Mouse (Mus musculus) hindbrain, embryonic 11.5 days (tissue): ENCODE data around the gene Astn1. TPM values are rescaled to one million over a fixed set of nuclear protein-coding genes. Genes with fewer than 3 reads are reported as not detected.

Experiments used
- ATAC-seq: fragments of 200-750 bp; cut with Nextera tagmentation; 2 replicates; pipeline ENCODE4 v1.8.0; 2017; ENCODE audit warnings: mild to moderate bottlenecking, moderate TSS enrichment, moderate library complexity; ENCODE audit not compliant: low FRiP score
- DNase-seq: peaks from one replicate; pipeline ENCODE4 v3.0.0-alpha.2; 2015; ENCODE audit warnings: low spot score
- H3K27ac ChIP-seq: fragments of 300-500 bp; sonication (generic); 2 replicates; pipeline ENCODE4 v1.5.1; 2014; ENCODE audit warnings: mild to moderate bottlenecking, low read depth, low read length
- H3K27me3 ChIP-seq: fragments of 300-500 bp; sonication (generic); 2 replicates; pipeline ENCODE4 v1.6.1; 2014; ENCODE audit warnings: mild to moderate bottlenecking, low read length, moderate library complexity, mixed read lengths; ENCODE audit not compliant: control insufficient read depth, insufficient read depth
- H3K36me3 ChIP-seq: fragments of 300-500 bp; sonication (generic); 2 replicates; pipeline ENCODE4 v1.6.1; 2014; ENCODE audit warnings: mild to moderate bottlenecking, low read length, moderate library complexity, mixed read lengths; ENCODE audit not compliant: control insufficient read depth, insufficient read depth
- H3K4me1 ChIP-seq: fragments of 300-500 bp; sonication (generic); replicated peaks from 2 replicates; pipeline ENCODE4 v1.6.1; 2014; ENCODE audit warnings: low read length, mixed read lengths; ENCODE audit not compliant: control insufficient read depth, insufficient read depth
- H3K4me2 ChIP-seq: fragments of 300-500 bp; sonication (generic); replicated peaks from 2 replicates; pipeline ENCODE4 v1.6.1; 2014; ENCODE audit warnings: mild to moderate bottlenecking, low read depth, low read length
- H3K4me3 ChIP-seq: fragments of 300-500 bp; sonication (generic); 2 replicates; pipeline ENCODE4 v1.5.1; 2014; ENCODE audit warnings: low read depth, low read length
- H3K9ac ChIP-seq: fragments of 300-500 bp; sonication (generic); 2 replicates; pipeline ENCODE4 v1.6.1; 2014; ENCODE audit warnings: low read depth, low read length
- H3K9me3 ChIP-seq: fragments of 300-500 bp; sonication (generic); 2 replicates; pipeline ENCODE4 v1.6.1; 2016; ENCODE audit warnings: low read length; ENCODE audit not compliant: control insufficient read depth
- WGBS: fragments of 180-500 bp; shearing (Covaris S2); extraction: QIAGEN DNeasy Blood & Tissue Kit; methylation state at CpG from one replicate; pipeline ENCODE4 v1.1.7; 2014; 5-methylcytosine and 5-hydroxymethylcytosine counted together
- polyA plus RNA-seq: library from polyadenylated mRNA; unstranded; fragments of >200 nt; fragmentation: Nextera tagmentation; extraction: Ambion mirVana; gene quantifications from 2 replicates; pipeline ENCODE4 v1.2.1, GENCODE M21; 2014

The Astn1 gene
- polyA plus RNA-seq, 1 experiment from 2014 or later: 20.6 TPM

DNA sequence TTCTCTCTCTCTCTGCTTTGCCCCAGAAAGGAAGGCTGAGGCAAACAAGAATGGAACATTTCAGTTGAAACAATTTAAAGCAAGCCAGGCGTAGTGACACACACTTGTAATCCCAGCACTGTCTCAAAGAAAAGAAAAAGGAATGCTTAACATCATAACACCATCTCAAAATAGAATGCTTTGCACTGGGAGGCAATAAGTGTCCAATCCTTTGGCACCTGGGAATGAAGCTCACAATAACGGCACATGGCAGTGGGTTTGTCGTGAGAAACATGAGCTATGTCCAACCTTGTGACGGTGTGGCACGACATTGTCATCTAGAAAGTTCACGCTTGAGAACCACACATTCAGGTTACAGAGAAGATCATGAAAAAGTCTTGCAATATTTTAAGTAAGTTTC is 191.3 kb downstream of the Astn1 start:
- no peak for DNase-seq
- no peaks in the 10 kb centered on the region for H3K27me3 ChIP-seq
- H3K36me3 ChIP-seq: no peaks in the 10 kb centered on the region
- ATAC-seq: no peak
- 78% methylated on average over 6 of the region's 6 CpGs for WGBS
- H3K4me1 ChIP-seq: peaks cover 13% of the 10 kb centered on the region
- peak overlapping the region; percentile 19; the same call in 1 of the 2 replicates for H3K4me2 ChIP-seq
- no peak overlapping the region for H3K9ac ChIP-seq
- H3K9me3 ChIP-seq: no peaks in the 10 kb centered on the region
- no peak overlapping the region for H3K27ac ChIP-seq
- no peak overlapping the region for H3K4me3 ChIP-seq

DNA sequence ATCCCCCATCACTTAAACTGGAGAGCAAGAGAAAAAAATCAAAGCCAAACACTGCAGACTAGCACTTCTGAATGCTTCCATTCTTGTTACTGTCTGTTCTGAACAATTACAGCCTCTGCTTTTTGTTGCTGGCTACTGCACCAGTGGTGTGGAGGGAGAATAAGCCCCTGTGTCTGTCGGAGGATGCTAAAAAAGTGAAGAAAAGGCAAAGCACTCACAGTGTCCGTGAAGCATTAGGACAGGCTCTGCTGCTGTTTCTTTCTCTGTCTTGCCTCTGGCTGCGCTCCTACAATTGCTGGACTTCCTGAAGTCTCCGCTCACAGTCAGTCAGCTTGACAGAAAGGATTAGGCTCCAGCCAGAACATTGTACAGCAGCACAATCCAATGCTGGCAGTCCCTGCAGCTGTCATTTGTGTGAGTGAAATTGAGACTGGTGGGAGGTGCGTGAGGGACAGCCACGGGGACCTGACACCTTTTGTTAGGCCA is 192.0 kb downstream of the Astn1 start:
- Histone ChIP-seq H3K9me3 (no peaks in the 10 kb centered on the region), H3K9ac (0 out of 2 replicates have a peak overlapping the region, but pooled peaks have one; percentile 11), H3K4me1 (peaks cover 13% of the 10 kb centered on the region), H3K27ac (peak overlapping the region; percentile 37; the same call in 1 of the 2 replicates), H3K4me2 (peak overlapping the region; percentile 19; the same call in 1 of the 2 replicates), H3K27me3 (no peaks in the 10 kb centered on the region), H3K4me3 (no peak overlapping the region), H3K36me3 (no peaks in the 10 kb centered on the region)
- WGBS: 7% methylated on average over 6 of the region's 6 CpGs
- ATAC-seq: peak; percentile 67
- DNase-seq: peak; percentile 40

DNA sequence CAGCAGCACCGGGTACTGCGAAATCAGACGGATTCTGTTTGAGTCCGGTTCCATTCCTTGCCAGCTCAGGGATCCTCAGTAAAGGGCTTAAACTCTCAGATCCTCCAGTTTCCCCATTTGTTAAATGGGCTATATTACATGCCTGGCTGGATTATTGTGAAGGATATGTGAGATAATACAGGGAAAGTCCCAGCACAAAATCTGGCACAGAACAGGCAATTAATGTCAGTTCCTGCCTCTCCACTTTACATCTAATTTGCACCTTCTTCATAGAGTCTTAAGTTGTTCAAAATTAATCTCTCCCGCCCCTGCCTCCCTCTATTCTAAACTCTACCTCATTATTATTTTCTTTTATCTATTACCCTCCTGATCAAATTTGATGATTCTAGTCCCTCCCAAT is 211.1 kb downstream of the Astn1 start:
- Histone ChIP-seq H3K27me3 (no peaks in the 10 kb centered on the region), H3K27ac (no peak overlapping the region), H3K4me1 (no peaks in the 10 kb centered on the region), H3K9ac (no peak overlapping the region), H3K9me3 (no peaks in the 10 kb centered on the region), H3K4me3 (no peak overlapping the region), H3K4me2 (no peak overlapping the region), H3K36me3 (no peaks in the 10 kb centered on the region)
- WGBS: 94% methylated on average over 5 of the region's 5 CpGs
- DNase-seq (no peak), ATAC-seq (no peak)

DNA sequence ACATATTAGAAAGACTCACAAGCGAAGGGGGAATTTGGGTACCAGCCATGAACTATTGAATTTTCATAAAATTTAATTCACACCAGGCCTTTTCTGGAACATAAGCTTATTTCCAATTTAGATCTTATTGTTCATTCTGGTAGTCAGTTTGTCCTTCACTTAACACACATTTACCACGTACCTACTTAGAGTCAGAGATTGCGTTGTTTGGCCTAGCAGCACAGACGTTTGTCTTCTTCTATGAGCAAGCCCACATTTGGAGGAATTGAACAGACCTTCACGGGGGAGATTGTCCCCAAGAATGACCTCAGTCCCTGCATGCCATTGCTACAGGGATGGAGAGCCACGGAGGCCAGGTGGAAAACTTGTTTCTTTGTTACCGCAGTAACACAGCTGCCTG is 211.5 kb downstream of the Astn1 start:
- no peak for ATAC-seq
- 92% methylated on average over 7 of the region's 7 CpGs for WGBS
- no peak overlapping the region for H3K4me3 ChIP-seq

DNA sequence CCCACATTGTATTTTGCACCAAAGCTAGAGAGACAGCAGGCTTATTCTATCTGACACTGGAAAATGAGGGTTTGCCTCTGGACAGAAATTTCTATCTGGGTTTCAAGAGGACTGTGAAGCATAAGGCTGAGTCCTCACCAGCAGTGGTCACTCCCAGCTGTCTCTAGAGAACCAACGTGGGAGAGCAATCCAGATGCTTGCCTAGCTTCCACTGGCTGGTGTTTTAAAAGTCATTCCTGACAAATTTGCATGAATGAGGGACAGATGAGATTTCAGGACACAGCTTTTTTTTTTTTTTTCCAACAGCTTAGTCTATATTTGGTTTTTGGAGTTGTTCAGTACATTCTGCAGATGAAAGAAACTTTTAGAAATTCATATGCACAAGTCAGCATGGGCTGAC is 213.9 kb downstream of the Astn1 start:
- no peaks in the 10 kb centered on the region for H3K4me1 ChIP-seq
- no peak overlapping the region for H3K4me3 ChIP-seq
- no peak overlapping the region for H3K4me2 ChIP-seq
- DNase-seq (no peak), ATAC-seq (no peak)
- H3K9me3 ChIP-seq: no peaks in the 10 kb centered on the region
- 67% methylated on average over 1 of the region's 1 CpGs for WGBS
- H3K9ac ChIP-seq: no peak overlapping the region
- no peaks in the 10 kb centered on the region for H3K27me3 ChIP-seq
- H3K36me3 ChIP-seq: no peaks in the 10 kb centered on the region
- H3K27ac ChIP-seq: no peak overlapping the region

More for the DNA sequence above, 211.5 kb downstream of the Astn1 start:
- H3K9me3 ChIP-seq: no peaks in the 10 kb centered on the region
- H3K27me3 ChIP-seq: no peaks in the 10 kb centered on the region
- no peaks in the 10 kb centered on the region for H3K36me3 ChIP-seq
- H3K4me2 ChIP-seq: no peak overlapping the region
- no peaks in the 10 kb centered on the region for H3K4me1 ChIP-seq
- no peak overlapping the region for H3K9ac ChIP-seq
- DNase-seq: no peak
- H3K27ac ChIP-seq: no peak overlapping the region

DNA sequence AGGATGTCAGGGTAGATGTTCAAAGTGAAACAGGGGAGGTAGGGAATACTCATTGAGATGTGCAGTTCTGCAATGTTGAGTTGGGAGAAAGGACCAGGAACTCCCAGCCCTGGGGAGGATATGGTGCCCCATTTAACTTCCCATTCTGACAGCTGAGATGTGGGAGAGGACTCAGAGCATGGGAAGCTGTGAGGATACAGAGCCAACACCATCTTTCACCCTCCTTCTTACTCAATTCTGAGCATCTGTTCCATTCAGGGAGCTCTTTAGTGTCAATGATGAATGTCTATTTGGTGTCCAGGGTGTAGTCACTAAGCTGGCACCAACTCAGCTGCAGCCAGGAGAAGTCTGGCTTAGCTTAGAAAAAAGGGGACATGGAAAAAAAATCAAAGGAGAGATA is 219.7 kb downstream of the Astn1 start:
- no peak for ATAC-seq
- no peak overlapping the region for H3K9ac ChIP-seq
- no peak overlapping the region for H3K4me3 ChIP-seq
- no peak overlapping the region for H3K4me2 ChIP-seq
- no peak for DNase-seq
- H3K27ac ChIP-seq: no peak overlapping the region
- H3K9me3 ChIP-seq: no peaks in the 10 kb centered on the region
- H3K4me1 ChIP-seq: no peaks in the 10 kb centered on the region
- H3K36me3 ChIP-seq: no peaks in the 10 kb centered on the region
- H3K27me3 ChIP-seq: no peaks in the 10 kb centered on the region

DNA sequence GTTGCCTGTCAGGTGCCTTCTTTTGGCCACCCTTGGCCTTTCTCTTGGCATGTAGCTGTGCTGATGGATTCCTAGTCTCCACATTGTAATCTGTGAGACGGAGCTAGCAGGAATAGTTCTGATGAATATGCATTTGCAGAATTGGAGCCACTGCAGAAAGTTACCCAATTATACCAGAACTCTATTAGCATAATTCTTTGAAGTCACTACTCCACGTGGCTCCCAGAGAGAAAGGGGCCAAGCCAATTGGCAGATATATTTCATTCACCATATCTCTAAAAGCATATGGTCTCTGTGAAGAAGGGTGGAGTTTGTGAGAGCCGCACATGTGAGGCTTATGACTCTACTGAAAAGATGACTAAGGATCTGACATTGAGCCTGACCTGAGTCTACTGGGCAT is 226.8 kb downstream of the Astn1 start:
- Histone ChIP-seq H3K27ac (no peak overlapping the region), H3K4me3 (no peak overlapping the region), H3K4me1 (no peaks in the 10 kb centered on the region), H3K36me3 (no peaks in the 10 kb centered on the region), H3K27me3 (no peaks in the 10 kb centered on the region), H3K9me3 (no peaks in the 10 kb centered on the region), H3K9ac (no peak overlapping the region), H3K4me2 (no peak overlapping the region)
- 76% methylated on average over 3 of the region's 3 CpGs for WGBS
- no peak for ATAC-seq
- DNase-seq: no peak

DNA sequence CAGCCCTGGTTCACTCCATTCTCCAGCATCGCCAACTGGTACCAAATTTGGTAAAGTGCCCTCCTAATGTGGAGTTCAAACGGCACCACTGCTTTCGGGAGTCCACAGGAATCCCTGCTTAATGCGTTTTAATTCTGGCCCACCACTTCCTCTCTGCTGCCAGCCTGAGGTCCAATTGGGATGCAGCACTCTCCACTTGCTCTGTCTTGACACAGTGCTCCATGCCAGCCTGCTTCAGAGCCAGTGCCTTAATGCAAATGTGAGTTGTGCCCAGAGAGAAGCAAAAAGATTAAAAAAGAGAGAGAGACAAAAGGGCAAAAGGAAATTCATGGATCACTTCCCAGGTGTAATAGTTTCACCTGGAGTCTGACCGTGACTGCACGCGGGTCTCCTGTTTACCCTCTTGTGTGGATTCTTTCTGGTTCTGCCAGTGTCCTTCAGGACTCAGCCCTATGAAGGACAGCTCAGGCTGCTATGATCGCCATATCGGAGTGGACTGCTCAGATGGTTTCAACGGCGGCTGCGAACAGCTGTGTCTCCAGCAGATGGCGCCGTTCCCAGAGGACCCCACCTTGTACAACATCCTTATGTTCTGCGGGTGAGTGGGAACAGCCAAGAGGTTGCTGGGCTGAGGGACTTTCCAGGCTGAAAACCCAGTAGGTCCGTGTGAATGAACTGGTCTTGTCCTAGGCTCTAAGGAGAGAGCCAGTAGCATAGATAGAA is 234.8 kb downstream of the Astn1 start:
- no peak overlapping the region for H3K9ac ChIP-seq
- ATAC-seq (0 out of 2 replicates have a peak, but pooled peaks have one; percentile 63), DNase-seq (peak; percentile 74)
- no peak overlapping the region for H3K4me2 ChIP-seq
- no peaks in the 10 kb centered on the region for H3K27me3 ChIP-seq
- no peaks in the 10 kb centered on the region for H3K36me3 ChIP-seq
- H3K4me1 ChIP-seq: no peaks in the 10 kb centered on the region
- H3K27ac ChIP-seq: no peak overlapping the region
- 38% methylated on average over 16 of the region's 16 CpGs for WGBS
- H3K9me3 ChIP-seq: no peaks in the 10 kb centered on the region
- no peak overlapping the region for H3K4me3 ChIP-seq

DNA sequence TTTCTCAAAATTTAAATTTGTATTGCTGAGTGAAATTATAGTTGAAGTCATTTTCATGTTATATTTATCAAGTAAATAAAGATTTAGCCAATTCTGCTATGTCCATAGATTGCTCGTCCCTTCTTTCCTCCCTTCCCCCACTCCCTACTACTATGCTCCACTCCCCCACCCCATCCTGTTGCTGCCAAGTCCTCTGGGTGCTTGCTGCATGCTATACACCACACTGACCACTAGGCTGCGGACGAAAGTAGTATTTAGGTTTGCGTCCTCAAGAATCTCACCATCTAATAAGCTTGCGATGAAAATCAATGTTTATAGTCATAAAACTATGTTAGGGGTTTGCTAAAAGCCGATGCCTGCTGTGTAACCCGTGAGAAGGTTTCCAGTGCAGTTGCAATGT is 235.9 kb downstream of the Astn1 start:
- no peak overlapping the region for H3K9ac ChIP-seq
- H3K4me1 ChIP-seq: no peaks in the 10 kb centered on the region
- no peak overlapping the region for H3K27ac ChIP-seq
- H3K4me3 ChIP-seq: no peak overlapping the region
- H3K9me3 ChIP-seq: no peaks in the 10 kb centered on the region
- H3K27me3 ChIP-seq: no peaks in the 10 kb centered on the region
- H3K4me2 ChIP-seq: no peak overlapping the region
- H3K36me3 ChIP-seq: no peaks in the 10 kb centered on the region
- no peak for ATAC-seq
- WGBS: 85% methylated on average over 7 of the region's 7 CpGs
- DNase-seq: no peak
